Mouse (Mus musculus) small intestine, adult 2 months (tissue): ENCODE data around the gene Psmb9.

Source experiments
- CTCF ChIP-seq: fragments of 200-500 bp; IDR thresholded peaks from 2 replicates; pipeline ENCODE4 v1.5.1; 2012; ENCODE audit warnings: low read depth, mild to moderate bottlenecking, control low read depth, inconsistent platforms, low read length, moderate library complexity, mixed read lengths; ENCODE audit not compliant: insufficient replicate concordance, insufficient read length; ENCODE audit errors: extremely low read depth
- POLR2A ChIP-seq: fragments of 200-500 bp; IDR thresholded peaks from 2 replicates; pipeline ENCODE4 v1.6.1; 2012; ENCODE audit warnings: low read depth, mild to moderate bottlenecking, control low read depth, inconsistent platforms, low read length, moderate library complexity

- TF ChIP-seq CTCF (no peak), POLR2A (no peak)
These were observed 17.6 kb upstream of the Psmb9 start for GRCm38 (mm10) chr17:34205021-34205745.
